Mouse (Mus musculus) cerebellum, postnatal 36 days (tissue): ENCODE results near the gene Mbnl1.

Experiments
- DNase-seq, 2 experiments: peaks; one replicate each; pipeline ENCODE4 v3.0.0; 2021 to 2022; ENCODE audit warnings: mixed read lengths in 2 of 2

Gene Mbnl1

DNA sequence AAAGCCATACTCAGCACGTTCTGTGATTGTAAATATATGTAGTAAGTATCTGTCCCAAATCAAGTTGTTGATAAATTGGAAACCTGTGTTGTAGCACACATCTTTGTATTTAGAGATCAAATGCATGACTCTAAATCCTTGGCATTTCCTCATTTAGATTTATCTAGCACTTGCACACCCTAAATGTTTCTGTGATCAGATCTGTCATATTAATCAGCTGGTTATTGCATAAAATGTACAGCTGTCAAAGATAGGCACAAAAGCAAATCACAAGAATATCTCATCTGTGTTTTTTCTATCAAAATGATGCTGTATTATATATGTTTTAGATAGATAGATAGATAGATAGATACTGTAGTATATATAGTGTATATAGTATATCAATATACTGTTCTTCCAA is 98.9 kb downstream of the Mbnl1 start:
- DNase-seq, result no peak

DNA sequence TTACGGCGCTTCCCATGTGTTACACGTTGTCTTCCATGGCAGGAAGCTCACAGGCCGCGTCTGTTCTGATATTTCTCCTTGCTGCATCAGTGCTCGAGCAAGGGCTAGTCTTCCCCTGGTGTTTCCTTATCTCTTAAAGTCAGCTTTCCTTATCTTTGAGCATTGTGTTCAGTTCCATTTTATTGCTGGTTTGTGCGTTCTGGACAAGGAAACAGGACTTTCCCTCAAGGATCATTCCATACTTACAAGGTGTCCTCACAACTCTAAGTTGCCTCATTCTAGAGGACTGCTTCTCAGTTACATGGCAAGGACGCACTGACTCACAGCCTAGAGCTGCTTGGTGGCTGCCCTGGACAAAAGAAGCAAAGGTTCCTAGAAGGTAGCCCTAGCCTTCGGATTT is 101.6 kb downstream of the Mbnl1 start:
- no peak for DNase-seq

- DNase-seq, result no peak
Measured at GRCm38 (mm10) chr3:60574849-60575524, 102.4 kb downstream of the Mbnl1 start.

GRCm38 (mm10) chr3:60575945-60576344 is 103.3 kb downstream of the Mbnl1 start:
- no peak for DNase-seq

DNA sequence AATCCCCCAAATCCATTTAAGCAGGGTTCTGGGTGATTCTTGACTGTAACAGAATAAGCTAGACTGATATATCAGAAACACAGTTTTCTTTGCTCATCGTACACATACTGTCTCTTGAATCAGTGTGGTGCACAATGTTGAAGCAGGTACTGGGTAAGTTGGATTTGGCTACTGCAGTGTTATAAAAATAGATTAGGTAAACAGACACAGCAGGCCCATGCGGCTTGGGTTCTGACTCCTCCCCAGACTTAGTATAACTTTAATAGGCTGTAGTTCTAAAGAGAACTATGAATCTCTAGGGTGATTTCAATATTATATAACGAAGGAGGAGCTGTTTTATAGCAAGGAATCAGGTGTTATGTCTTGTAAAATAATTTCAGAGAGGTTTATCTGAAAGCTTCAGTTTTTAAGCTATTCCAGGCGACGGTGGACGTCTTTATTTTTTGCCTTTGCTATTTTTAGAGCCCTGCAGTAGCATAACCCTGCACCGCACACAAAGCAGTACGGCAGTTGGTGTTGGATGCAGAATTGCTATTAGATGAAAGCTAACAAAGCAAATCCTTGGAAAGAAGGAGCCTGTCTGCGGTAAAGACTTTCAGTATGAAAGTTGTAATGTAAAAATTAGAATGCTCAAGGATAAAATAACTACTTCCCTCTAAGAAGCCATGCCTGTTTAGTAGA is 103.9 kb downstream of the Mbnl1 start:
- peak; percentile 61 to 71 for DNase-seq

GRCm38 (mm10) chr3:60579880-60580279 is 107.2 kb downstream of the Mbnl1 start:
- DNase-seq, result no peak

DNA sequence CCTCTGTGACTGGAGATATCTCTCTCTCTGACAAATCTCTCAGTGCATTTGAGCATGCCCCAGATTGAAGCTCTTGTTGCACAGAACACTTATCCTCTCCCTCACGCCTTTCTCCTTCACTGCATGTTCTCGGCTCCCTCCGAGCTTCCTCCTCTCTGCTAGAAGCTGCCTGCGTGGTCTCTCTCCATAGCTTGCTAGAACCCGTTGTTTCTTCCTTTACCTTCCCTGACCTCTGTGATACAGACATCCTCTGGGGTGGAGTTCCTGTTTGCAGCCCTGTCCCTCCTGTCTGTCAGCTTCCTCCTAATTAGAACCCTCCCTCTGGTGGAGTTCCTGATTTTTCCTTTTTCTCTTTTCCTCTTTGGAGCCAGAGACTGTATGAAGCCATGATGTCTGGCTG is 108.1 kb downstream of the Mbnl1 start:
- no peak for DNase-seq

- no peak for DNase-seq
Measured at GRCm38 (mm10) chr3:60582154-60582553, 109.5 kb downstream of the Mbnl1 start.

GRCm38 (mm10) chr3:60582620-60583019 is 110.0 kb downstream of the Mbnl1 start:
- no peak for DNase-seq

DNA sequence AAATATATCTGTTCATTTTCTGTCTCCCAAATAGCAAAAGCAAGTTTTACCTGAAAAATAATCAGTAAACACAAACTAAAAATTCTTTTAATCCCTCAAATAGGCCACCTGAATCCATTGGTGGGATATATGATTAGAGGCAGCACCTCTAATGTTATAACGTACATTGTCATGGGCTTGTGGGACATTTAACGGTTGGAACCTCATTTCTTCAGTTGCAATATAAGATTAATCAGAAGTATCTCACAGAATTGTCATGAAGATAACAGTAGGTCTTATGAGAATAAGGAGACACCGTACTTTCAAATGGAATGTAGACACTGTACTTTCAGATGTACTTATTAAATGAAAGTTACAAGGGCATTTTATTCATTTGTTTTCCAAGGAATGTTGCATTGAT is 112.1 kb downstream of the Mbnl1 start:
- DNase-seq, result no peak

- no peak for DNase-seq
Measured at GRCm38 (mm10) chr3:60586046-60586445, 113.4 kb downstream of the Mbnl1 start.

GRCm38 (mm10) chr3:60587149-60587548 is 114.5 kb downstream of the Mbnl1 start:
- DNase-seq, result no peak

GRCm38 (mm10) chr3:60589361-60589760 is 116.7 kb downstream of the Mbnl1 start:
- no peak for DNase-seq

DNA sequence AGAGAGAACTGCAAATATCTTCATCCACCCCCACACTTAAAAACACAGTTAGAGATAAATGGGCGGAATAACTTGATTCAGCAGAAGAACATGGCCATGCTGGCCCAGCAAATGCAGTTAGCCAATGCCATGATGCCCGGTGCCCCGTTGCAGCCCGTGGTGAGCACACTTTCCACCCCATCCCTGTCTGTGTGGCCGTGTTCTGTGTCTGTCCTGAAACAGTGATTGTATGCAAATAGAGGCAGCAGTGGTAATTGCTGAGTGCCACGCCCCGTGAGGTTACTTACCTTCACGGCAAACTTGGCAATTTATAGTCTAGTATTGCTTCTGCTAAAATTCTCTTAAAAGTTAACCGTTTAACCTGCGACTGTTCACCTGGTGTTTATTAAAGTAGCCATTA is 123.0 kb downstream of the Mbnl1 start:
- no peak for DNase-seq

DNA sequence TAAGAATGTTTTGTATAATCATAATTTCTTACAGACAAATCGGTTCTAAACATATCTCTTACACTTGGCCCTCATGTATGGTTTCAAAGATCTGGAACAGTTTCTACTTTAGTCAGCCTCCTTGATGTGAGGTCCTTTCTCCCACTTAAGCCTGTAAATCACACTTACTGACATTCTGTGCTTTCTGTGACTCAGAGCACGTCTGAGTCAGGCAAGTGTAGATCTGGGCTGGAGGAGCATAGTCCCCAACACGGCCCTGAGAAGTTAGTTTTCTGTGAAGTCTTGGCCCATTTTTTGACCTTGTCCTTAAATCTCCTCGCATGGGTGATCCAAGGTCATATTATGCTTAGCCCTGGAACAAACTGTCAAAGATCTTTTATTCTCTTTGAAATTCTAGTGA is 124.4 kb downstream of the Mbnl1 start:
- no peak for DNase-seq

- peak; percentile 85 to 93 for DNase-seq
Measured at GRCm38 (mm10) chr3:60601686-60602085, 129.1 kb downstream of the Mbnl1 start.

DNA sequence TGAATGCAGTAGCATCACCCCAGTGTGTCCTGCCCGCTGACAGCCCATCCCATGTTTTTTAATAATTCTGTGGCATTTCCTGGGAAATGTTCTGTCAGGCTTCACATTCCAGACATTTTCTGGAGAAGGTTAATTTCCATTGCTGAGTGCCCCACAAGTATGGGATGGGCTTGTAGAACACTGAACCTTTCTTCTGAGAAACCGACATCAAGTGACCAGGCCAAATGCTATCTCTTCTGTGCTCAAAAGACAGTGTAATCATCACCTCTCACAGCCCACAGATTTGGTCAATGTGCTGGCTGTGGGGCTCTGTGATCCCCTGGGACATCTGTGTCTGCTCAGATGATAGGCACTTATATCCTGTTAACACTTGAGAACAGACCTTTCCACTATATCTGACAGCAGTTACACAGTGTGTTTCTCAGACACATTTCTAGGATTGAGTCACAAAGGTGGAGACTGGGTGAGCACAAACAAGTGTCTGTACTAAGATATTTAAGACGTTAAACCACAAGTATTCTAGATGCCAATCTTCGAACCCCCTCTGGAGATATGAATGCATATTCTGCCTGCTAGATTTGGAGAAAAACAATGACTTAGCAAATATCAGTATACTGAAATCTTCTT is 130.4 kb downstream of the Mbnl1 start:
- no peak for DNase-seq

GRCm38 (mm10) chr3:60603637-60604036 is 131.0 kb downstream of the Mbnl1 start:
- DNase-seq, result no peak

DNA sequence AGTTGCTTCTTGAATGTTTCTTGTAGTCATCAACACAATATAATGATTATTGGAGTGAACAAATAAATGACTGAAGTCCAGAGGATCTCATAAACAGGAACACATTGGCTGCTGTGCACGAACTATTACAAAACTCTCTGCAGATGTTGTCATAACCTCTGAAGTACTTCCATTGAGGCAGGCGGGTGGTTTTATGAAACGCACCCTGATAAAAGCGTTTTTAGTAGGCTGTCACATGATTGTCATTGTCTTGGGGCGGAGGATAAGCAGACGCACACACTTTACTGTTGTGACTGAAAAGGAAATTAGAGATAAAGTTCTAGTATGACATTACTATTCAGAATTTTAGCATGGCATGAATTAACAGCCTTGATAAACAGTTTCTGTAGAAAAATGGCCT is 131.6 kb downstream of the Mbnl1 start:
- DNase-seq, result no peak

- DNase-seq, result no peak
Measured at GRCm38 (mm10) chr3:60608952-60609403, 136.3 kb downstream of the Mbnl1 start.

GRCm38 (mm10) chr3:60611839-60612238 is 139.2 kb downstream of the Mbnl1 start:
- DNase-seq, result peak; percentile 29 to 64

- DNase-seq, result no peak
Measured at GRCm38 (mm10) chr3:60613121-60613520, 140.5 kb downstream of the Mbnl1 start.

GRCm38 (mm10) chr3:60614516-60614915 is 141.9 kb downstream of the Mbnl1 start:
- no peak for DNase-seq

GRCm38 (mm10) chr3:60615057-60615606 is 142.5 kb downstream of the Mbnl1 start:
- no peak for DNase-seq
